Mouse (Mus musculus) testis, adult 2 months (tissue): ENCODE results near the gene Zfp385c.

Source experiments
- CTCF ChIP-seq: fragments of 200-500 bp; IDR thresholded peaks from 2 replicates; pipeline ENCODE4 v1.5.1; 2012; ENCODE audit warnings: low read depth, mild to moderate bottlenecking, inconsistent platforms, low read length, moderate library complexity; ENCODE audit not compliant: control insufficient read depth, insufficient read depth, insufficient replicate concordance
- POLR2A ChIP-seq: fragments of 200-500 bp; IDR thresholded peaks from 2 replicates; pipeline ENCODE4 v1.6.1; 2012; ENCODE audit warnings: low read depth, mild to moderate bottlenecking, inconsistent platforms, low read length, moderate library complexity; ENCODE audit not compliant: control insufficient read depth

DNA sequence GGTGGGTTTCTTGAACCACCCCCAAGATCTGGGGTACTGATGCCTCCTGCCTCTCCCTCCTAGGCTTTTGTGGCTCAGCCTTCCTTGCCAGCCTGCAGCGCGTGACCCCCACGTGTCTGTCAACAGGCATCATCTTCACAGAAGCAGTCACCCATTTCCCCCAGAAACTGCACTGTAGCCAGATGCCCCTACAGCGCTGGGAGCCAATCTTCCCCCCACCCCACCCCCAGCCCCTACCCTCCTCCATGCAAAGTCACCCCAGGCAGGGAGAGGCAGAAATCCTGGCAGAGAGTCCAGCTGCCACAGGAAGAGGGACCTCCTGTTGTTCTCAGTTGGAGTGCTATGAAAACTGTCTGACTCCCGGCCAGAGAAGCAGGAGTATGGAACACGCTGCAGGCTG lies 35.8 kb downstream of the Zfp385c start:
- no peak for TF ChIP-seq CTCF
- no peak for TF ChIP-seq POLR2A
